Mouse (Mus musculus) layer of hippocampus, adult 8-10 months (tissue): ENCODE data around the gene Ahcy. TPM values are rescaled to one million over a fixed set of nuclear protein-coding genes. Genes with fewer than 3 reads are reported as not detected.
"Not testable (repeated sequence)": the region's sequence is repeated elsewhere in the genome, so short reads cannot be mapped to it uniquely, and the experiment has no call there.

Experiments used
- DNase-seq, 2 experiments: peaks; one replicate each; pipeline ENCODE4 v3.0.0; 2022; ENCODE audit warnings: low spot score in 2 of 2
- total RNA-seq, 4 experiments: library from RNA; stranded (reverse); gene quantifications; 2 replicates each; pipeline ENCODE4 v1.2.4; 2022

Ahcy gene
- total RNA-seq, 4 experiments from 2014 or later: 14.8 to 16.8 (median 16.3) TPM

- no peak for DNase-seq
Observed at GRCm38 (mm10) chr2:155075649-155076048, 1.4 kb upstream of the Ahcy start.

- no peak for DNase-seq
Observed at GRCm38 (mm10) chr2:155074766-155075330, 551 bp upstream of the Ahcy start.

- DNase-seq: no peak
Observed at GRCm38 (mm10) chr2:155073347-155073746, 950 bp downstream of the Ahcy start.

- DNase-seq: no peak
Observed at GRCm38 (mm10) chr2:155072353-155073145, 1.7 kb downstream of the Ahcy start.

- no peak for DNase-seq
Observed at GRCm38 (mm10) chr2:155071027-155071426, 3.3 kb downstream of the Ahcy start.

GRCm38 (mm10) chr2:155057361-155057760 is 16.9 kb downstream of the Ahcy start:
- DNase-seq: no peak

GRCm38 (mm10) chr2:155056076-155056578 is 18.2 kb downstream of the Ahcy start:
- DNase-seq: no peak

GRCm38 (mm10) chr2:155054672-155055071 is 19.6 kb downstream of the Ahcy start:
- DNase-seq: no peak

- DNase-seq: not testable (repeated sequence)
Observed at GRCm38 (mm10) chr2:155053512-155053911, 20.8 kb downstream of the Ahcy start.

GRCm38 (mm10) chr2:155052681-155053080 is 21.6 kb downstream of the Ahcy start:
- DNase-seq: peak in 1 of 2 experiments; percentile 14

GRCm38 (mm10) chr2:155051622-155052351 is 22.5 kb downstream of the Ahcy start:
- no peak for DNase-seq

- peak; percentile 88 to 90 for DNase-seq
Observed at GRCm38 (mm10) chr2:155050504-155051236, 23.6 kb downstream of the Ahcy start.

- DNase-seq: no peak
Observed at GRCm38 (mm10) chr2:155050108-155050503, 24.2 kb downstream of the Ahcy start.

- DNase-seq: no peak
Observed at GRCm38 (mm10) chr2:155047452-155048178, 26.7 kb downstream of the Ahcy start.

- DNase-seq: no peak
Observed at GRCm38 (mm10) chr2:155046803-155047202, 27.5 kb downstream of the Ahcy start.

GRCm38 (mm10) chr2:155045075-155045474 is 29.2 kb downstream of the Ahcy start:
- no peak for DNase-seq

GRCm38 (mm10) chr2:155044542-155044941 is 29.8 kb downstream of the Ahcy start:
- no peak for DNase-seq

- no peak for DNase-seq
Observed at GRCm38 (mm10) chr2:155039956-155040355, 34.3 kb downstream of the Ahcy start.

- DNase-seq: no peak
Observed at GRCm38 (mm10) chr2:155032938-155033710, 41.2 kb downstream of the Ahcy start.

- DNase-seq: no peak
Observed at GRCm38 (mm10) chr2:155030831-155031230, 43.5 kb downstream of the Ahcy start.
